Mouse (Mus musculus) kidney, postnatal 36 days (tissue): ENCODE measurements around the gene Atp5l.
"Not testable (repeated sequence)": the region's sequence is repeated elsewhere in the genome, so short reads cannot be mapped to it uniquely, and the experiment has no call there.

ENCODE experiments used
- DNase-seq, 2 experiments: peaks; one replicate each; pipeline ENCODE4 v3.0.0; 2021 to 2022; ENCODE audit warnings: mixed read lengths in 2 of 2

The Atp5l gene

DNA sequence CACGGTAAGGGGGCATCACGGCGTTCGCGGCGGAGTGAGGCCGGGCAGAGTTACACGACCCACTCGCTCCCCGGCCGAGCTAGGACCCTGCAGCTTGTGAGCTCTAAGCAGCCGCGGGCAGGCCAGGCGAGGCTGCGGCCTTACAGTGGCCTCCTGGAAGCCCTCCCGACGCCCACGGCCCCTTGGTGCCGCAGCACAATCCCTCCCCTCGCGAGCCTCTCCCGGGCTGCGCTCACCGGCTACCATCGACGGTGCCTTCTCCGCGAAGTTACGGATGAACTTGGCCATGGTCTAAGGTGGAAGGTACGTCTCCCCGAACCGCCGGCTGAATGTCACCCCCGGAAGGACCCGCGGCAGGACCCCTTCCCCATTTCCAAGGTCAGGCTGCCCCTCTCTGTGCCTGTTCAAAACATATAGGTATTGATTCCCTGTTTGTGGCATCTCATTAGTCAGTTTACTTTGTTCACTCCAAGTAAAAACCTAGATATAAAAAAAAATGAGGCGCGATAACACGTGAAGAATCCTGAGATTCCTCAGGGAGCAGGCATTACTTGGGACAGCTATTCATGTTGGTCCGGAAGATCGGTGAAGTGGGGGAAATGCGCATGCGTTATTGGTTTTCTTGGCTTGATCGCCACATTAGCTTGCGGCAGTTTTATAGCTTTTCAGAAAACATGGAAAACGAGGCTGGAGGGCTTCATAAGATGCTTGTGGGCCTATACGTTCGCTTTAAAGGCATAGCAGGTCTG is at the start of gene Atp5l:
Gene Atp5l (minus strand): TSS at position 369 of the 749 bp plus-strand sequence.
- peak; percentile 88 to 92 for DNase-seq

GRCm38 (mm10) chr9:44969450-44969849 is 48.9 kb upstream of the Atp5l start:
- DNase-seq = no peak

DNA sequence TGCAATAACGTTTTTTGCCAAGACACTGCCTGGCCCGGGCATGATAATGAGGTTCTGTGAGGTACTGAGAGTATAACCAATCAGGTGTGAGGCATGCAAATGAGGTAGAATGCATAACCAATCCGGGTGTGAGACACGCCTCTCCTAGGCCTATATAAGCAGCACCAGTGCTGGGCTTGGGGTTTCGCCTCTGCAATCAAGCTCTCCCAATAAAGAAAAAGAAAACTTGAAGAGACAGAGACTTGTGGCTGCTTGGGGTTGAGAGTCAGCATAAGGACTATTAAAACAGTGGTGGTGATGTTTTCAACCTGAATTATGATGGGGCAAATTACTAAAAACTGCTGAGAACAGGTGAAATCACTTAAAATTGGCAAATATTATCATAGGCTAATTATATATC is 47.2 kb upstream of the Atp5l start:
- not testable (repeated sequence) for DNase-seq

DNA sequence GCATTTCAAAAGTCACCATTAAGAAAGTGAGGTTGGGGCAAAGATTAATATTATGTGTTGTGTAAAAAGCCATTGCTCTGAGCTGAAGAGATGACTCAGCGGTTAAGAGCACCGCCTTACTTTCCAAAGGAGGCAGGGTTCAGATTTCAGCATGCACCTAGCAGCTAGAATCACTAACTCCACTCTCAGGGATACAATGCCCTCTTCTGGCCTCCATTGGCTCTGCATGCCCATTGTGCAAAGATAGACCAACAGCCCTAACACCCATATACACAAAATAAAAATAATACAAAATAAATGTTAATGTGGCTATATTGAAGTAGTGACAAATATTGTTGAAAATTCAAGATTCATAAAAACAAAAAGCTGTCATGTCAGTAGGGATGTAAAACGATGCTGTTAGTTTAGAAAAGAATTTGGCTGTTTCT is 46.3 kb upstream of the Atp5l start:
- DNase-seq = peak; percentile 89 to 91

DNA sequence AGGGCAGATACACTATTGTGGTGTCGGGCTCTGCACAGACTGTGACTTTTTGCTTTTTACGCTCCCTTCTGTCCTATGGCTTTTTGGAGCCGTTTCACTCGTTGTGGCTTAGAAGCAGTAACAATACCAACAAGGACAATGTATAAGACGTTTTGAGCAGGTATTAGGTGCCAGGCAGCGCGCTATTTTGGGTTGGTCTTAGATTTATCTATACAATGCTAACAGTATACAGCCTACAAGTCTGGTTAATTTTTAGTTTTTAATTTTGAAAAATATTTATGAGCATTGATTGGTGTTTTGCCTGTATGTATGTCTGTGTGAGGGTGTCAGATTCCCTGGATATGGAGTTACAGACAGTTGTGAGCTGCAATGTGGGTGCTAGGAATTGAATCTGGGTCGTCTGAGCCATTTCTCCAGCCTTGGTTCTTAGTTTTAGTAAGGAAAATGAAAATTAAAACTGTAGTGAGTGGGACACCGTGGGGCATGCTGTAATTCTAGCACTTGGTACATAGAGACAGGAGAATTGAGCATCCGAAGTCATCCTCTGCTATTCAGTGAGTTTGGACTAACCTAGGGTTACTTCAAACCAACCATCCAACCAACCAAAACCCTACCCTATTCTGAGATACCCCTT is 45.4 kb upstream of the Atp5l start:
- DNase-seq = no peak

DNA sequence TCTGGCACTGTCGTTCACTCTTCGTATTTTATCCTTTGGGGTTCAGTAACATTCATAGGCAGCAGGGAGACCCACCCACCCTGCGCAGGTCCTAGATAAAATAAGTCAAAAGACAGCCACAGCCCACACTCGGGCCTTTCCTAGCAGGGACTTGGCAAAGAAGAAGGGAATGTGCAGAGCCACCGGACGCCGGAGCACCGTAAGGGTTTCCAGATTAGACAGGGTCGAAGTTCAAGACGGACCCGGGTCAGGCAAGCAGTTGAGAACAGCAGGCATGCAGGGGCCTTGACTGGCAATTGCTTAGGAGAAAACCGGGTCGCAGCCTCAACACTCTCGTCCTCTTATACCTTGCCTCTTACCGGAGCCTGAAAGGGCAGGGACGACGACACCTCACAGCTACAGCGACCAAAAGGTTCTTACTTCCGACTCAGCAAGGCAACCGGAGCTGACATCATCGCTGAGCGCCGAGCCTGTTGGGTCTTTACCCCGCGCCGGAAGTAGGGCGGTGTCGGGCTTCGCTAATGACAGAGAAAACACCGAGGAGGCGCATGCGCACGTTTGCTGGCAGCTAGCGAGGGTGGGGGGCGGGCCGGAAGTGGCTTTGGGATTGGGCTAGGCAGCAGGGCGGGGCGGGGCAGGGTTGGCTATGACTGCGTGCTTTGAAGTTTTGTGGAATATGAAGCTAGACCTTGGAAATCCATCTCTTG is 44.7 kb upstream of the Atp5l start, which contains the start of gene Ube4a:
Gene Ube4a (minus strand): TSS at position 475 of the 707 bp plus-strand sequence.
- peak; percentile 99 for DNase-seq

DNA sequence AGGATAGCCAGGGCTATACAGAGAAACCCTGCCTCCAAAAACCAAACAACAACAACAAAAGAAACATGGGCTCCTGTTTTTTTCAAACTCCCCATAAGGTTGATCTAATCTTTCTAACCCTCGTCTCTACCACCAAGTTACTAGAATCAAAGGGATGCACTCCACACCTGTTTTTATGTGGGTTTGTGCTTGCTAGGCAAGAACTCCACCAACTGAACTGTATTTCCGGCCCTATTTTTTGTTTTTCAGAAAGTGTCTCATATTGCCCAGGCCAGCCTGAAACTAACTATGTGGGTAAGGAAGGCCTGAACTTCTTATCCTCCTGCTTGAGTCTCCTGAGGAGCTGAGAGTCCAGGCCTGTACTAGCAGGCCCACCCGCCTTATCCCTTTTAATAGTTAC is 33.9 kb upstream of the Atp5l start:
- DNase-seq = no peak

GRCm38 (mm10) chr9:44947836-44948235 is 27.3 kb upstream of the Atp5l start:
- peak; percentile 35 to 40 for DNase-seq

DNA sequence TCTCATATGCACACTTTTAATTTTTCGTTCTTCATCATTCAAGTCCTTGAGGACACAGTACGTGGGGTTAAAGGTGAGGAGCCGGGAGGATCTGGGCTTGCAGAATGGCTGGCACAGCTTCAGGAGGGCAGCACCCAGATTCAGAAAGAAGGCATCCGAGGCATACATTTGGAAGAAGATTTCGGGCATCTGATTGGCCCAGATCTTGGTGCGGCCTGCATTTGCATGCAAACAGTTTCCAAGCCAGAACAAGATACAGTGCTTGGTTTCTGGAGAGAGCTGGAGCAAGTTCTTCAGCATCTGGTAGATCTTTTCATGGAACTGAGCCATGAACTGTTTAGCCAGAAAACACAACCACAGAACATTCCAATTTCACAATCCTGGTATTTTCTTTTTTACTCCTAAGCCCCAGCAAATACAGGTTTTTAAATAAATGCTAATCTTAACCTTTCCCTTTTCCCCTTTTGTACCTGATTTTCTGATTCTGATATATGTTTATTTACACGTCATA is 25.7 kb upstream of the Atp5l start:
- DNase-seq = no peak

- DNase-seq = peak in 1 of 2 experiments; percentile 13
Observed at GRCm38 (mm10) chr9:44942421-44942820, 21.9 kb upstream of the Atp5l start.

DNA sequence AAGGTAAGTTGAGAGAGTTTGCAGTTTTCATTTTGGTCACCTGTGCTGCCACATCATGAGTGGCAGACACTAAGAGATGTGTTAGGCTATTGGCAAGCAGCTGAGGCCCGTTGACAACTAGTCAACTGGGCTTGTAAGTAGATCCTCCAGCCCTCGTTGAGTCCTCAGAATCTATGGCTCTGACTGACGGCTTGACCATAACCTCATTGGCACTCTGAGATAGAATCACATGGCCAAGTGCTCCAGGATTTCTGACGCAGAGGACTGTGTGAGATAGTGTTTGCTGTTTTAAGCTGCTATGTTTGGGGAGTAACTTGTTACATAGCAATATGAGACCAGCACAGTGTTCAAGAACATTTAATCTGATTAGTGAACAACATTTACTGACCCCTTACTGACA is 21.2 kb upstream of the Atp5l start:
- DNase-seq = no peak

- no peak for DNase-seq
Observed at GRCm38 (mm10) chr9:44921543-44921942, 1.0 kb upstream of the Atp5l start.

DNA sequence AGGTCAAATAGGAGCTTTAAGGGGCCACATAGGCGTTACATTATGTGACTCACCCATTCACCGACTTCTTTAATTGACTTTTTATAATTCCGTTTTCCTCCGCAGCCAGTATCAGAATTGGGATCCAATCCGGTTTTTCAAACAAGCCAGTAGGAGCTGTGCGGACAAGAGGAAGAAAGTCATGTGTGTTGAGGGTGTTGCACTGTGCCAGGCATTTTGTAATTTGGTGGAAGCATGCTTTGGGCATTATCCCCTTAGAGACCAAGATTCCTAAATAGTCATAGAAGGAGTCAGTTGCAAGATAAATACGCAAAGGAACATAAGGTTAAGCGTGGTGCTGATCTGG is 554 bp upstream of the Atp5l start:
- DNase-seq = peak in 1 of 2 experiments; percentile 76

- DNase-seq = no peak
Observed at GRCm38 (mm10) chr9:44919606-44920005, 936 bp downstream of the Atp5l start.

GRCm38 (mm10) chr9:44916196-44916595 is 4.3 kb downstream of the Atp5l start:
- DNase-seq = peak; percentile 36 to 72

GRCm38 (mm10) chr9:44914706-44915105 is 5.8 kb downstream of the Atp5l start:
- DNase-seq = no peak

DNA sequence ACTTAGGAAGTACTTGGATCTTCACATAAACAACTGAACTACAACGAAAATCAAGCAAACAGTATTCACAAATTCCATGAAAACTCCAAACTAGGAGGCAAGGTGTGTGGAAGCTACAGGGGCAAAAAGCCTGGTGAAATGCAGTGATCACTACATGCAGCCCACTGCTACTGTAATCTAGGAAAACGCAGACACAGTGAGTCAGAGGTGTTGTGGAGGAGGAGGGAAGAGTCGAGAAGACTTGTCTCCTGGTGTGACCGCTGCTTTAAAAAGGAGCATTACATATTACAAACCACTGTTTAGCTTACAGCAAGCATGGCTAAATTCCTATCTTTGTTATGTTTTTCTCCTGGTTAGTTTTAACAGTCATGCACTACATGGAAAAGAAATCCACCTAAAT is 9.2 kb downstream of the Atp5l start:
- DNase-seq = no peak

DNA sequence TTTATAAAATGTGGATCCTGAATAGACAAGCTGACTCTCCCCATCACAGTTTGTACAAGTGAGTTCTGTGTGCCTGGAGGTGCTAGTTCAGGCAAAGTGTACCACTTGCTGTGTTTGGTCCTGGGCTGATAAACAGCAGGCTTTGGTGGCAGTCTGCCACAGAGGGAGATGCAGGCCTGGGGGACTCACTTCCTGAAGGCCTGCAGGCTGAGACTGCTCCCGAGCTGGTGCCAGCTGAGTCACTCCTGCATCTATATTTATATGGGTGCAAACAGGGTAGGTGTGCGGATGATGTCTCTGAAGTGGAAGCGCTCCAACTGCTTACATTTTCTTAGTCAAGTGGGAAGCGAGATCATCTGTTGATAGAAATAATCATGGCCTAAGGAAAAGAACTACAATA is 14.9 kb downstream of the Atp5l start:
- DNase-seq = no peak

- peak in 1 of 2 experiments; percentile 57 for DNase-seq
Observed at GRCm38 (mm10) chr9:44904964-44905363, 15.6 kb downstream of the Atp5l start.

DNA sequence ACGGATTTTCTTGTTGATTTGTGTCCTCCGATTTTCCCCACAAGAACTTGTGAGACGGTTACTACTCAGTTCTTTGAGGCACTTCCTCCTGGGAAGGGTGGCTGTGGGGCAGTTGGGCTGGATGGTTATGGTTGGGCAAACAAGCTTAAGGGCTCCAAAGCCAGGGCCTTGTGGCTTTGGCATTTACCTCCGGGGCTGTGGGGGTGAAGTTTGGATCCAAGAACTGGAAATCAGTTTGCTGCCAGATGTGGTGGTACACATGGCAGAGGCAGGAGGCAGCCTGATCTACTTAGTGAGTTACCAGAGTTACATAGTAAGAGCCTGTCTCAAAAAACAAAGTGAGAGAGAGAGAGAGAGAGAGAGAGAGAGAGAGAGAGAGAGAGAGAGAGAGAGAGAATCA is 16.7 kb downstream of the Atp5l start:
- DNase-seq = no peak

- DNase-seq = peak in 1 of 2 experiments; percentile 64
Observed at GRCm38 (mm10) chr9:44900402-44900801, 20.1 kb downstream of the Atp5l start.

GRCm38 (mm10) chr9:44899716-44900115 is 20.8 kb downstream of the Atp5l start:
- DNase-seq = peak in 1 of 2 experiments; percentile 68

DNA sequence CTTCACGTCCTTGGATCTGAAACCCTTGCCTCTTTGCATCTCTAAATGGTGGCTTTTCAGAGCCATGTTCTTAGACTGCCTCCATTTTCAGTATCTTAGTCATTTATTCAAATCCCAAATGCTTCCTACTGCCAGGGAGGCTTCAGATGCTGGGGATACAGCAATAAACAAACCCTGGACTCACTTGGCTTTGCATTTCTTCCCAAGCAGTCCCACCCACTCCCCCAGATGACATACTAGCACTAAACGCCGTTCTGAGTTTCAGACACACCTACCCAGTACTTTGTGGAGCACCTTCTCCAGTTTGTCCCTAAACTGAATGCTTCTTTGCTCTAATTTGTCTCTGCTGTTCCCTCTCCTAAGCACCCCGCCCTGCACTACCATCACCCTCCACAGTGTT is 23.5 kb downstream of the Atp5l start:
- no peak for DNase-seq

- DNase-seq = no peak
Observed at GRCm38 (mm10) chr9:44892664-44893063, 27.9 kb downstream of the Atp5l start.
